Mouse (Mus musculus) forebrain, embryonic 16.5 days (tissue): ENCODE results near the gene Exoc8. TPM values are rescaled to one million over a fixed set of nuclear protein-coding genes. Genes with fewer than 3 reads are reported as not detected.

Source experiments
- ATAC-seq: fragments of 200-750 bp; cut with Nextera tagmentation; 2 replicates; pipeline ENCODE4 v1.8.0; 2017; ENCODE audit warnings: mild to moderate bottlenecking, moderate library complexity
- H3K27ac ChIP-seq: fragments of 300-500 bp; sonication (generic); 2 replicates; pipeline ENCODE4 v1.5.1; 2014; ENCODE audit warnings: low read length, control low read depth
- H3K27me3 ChIP-seq: fragments of 300-500 bp; sonication (generic); replicated peaks from 2 replicates; pipeline ENCODE4 v1.6.1; 2014; ENCODE audit warnings: low read length; ENCODE audit not compliant: control insufficient read depth, insufficient read depth
- H3K36me3 ChIP-seq: fragments of 300-500 bp; sonication (generic); 2 replicates; pipeline ENCODE4 v1.6.1; 2014; ENCODE audit not compliant: control insufficient read depth, insufficient read depth
- H3K4me1 ChIP-seq: fragments of 300-500 bp; sonication (generic); replicated peaks from 2 replicates; pipeline ENCODE4 v1.6.1; 2014; ENCODE audit warnings: low read length; ENCODE audit not compliant: control insufficient read depth, insufficient read depth
- H3K4me2 ChIP-seq: fragments of 300-500 bp; sonication (generic); 2 replicates; pipeline ENCODE4 v1.6.1; 2014; ENCODE audit warnings: mild to moderate bottlenecking, low read length, control low read depth
- H3K4me3 ChIP-seq: fragments of 300-500 bp; sonication (generic); replicated peaks from 2 replicates; pipeline ENCODE4 v1.5.1; 2014; ENCODE audit warnings: mild to moderate bottlenecking, low read length, control low read depth
- H3K9ac ChIP-seq: fragments of 300-500 bp; sonication (generic); replicated peaks from 2 replicates; pipeline ENCODE4 v1.6.1; 2014; ENCODE audit warnings: low read depth, low read length, control low read depth
- H3K9me3 ChIP-seq: fragments of 300-500 bp; sonication (generic); 2 replicates; pipeline ENCODE4 v1.6.1; 2016; ENCODE audit warnings: low read length; ENCODE audit not compliant: control insufficient read depth
- WGBS: fragments of 180-500 bp; shearing (Covaris S2); extraction: QIAGEN DNeasy Blood & Tissue Kit; methylation state at CpG from one replicate; pipeline ENCODE4 v1.1.7; 2014; 5-methylcytosine and 5-hydroxymethylcytosine counted together
- polyA plus RNA-seq: library from polyadenylated mRNA; unstranded; fragments of >200 nt; fragmentation: Nextera tagmentation; extraction: Ambion mirVana; gene quantifications from 2 replicates; pipeline ENCODE4 v1.2.1, GENCODE M21; 2015

Gene Exoc8
- polyA plus RNA-seq, 1 experiment from 2014 or later: 15.0 TPM

DNA sequence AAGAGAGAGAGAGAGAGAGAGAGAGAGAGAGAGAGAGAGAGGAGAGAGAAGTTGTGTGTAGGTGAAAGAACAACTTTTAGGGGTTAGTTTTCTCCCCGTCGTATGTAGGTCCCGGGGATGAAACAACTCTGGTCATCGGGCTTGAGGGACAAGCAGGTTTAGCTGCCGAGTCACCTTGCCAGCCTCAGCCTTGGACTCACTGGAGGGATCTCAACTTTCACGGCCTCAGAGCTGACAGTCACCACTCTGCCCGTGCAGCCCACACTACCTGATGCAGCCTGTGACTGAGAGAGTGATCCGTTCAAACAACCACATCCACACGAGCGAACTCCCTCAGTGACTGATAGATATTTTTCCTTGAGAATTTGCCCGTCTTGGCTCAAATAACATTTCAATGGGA lies 31.5 kb upstream of the Exoc8 start:
- WGBS: 91% methylated on average over 11 of the region's 11 CpGs
- no peak overlapping the region for H3K9ac ChIP-seq

DNA sequence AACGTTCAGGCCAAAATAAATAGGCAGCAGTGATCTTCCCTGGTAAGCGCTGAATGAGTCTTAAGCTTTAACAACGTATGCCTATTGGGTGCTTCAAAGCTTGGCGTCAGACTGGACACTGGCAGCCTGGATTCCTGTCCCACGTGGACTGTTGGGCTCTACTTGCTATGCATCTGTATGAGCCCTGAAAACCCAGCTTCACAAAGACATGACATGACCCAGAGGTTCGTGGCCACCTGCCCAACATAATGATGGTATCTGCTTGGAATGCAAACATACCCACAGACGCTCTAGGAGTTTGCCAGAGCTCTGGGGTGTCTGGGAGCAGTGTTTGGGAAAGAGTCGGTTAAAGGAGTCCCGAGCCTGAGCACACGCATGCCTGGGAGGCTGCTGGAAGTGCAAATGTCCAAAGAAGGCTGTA lies 28.9 kb upstream of the Exoc8 start:
- no peaks in the 10 kb centered on the region for H3K27me3 ChIP-seq
- H3K4me1 ChIP-seq: peaks cover 5% of the 10 kb centered on the region; the same call in 1 of the 2 replicates
- no peak overlapping the region for H3K9ac ChIP-seq
- H3K4me2 ChIP-seq: no peak overlapping the region
- H3K9me3 ChIP-seq: no peaks in the 10 kb centered on the region
- no peak overlapping the region for H3K4me3 ChIP-seq
- 71% methylated on average over 10 of the region's 10 CpGs for WGBS
- no peak overlapping the region for H3K27ac ChIP-seq
- ATAC-seq: peak; percentile 28; the same call in 1 of the 2 replicates
- H3K36me3 ChIP-seq: no peaks in the 10 kb centered on the region

More for the DNA sequence above, 31.5 kb upstream of the Exoc8 start:
- no peaks in the 10 kb centered on the region for H3K27me3 ChIP-seq
- H3K9me3 ChIP-seq: no peaks in the 10 kb centered on the region
- no peak overlapping the region for H3K4me2 ChIP-seq
- ATAC-seq: no peak
- H3K4me1 ChIP-seq: peaks cover 3% of the 10 kb centered on the region; the same call in 1 of the 2 replicates
- no peaks in the 10 kb centered on the region for H3K36me3 ChIP-seq
- no peak overlapping the region for H3K4me3 ChIP-seq
- no peak overlapping the region for H3K27ac ChIP-seq

DNA sequence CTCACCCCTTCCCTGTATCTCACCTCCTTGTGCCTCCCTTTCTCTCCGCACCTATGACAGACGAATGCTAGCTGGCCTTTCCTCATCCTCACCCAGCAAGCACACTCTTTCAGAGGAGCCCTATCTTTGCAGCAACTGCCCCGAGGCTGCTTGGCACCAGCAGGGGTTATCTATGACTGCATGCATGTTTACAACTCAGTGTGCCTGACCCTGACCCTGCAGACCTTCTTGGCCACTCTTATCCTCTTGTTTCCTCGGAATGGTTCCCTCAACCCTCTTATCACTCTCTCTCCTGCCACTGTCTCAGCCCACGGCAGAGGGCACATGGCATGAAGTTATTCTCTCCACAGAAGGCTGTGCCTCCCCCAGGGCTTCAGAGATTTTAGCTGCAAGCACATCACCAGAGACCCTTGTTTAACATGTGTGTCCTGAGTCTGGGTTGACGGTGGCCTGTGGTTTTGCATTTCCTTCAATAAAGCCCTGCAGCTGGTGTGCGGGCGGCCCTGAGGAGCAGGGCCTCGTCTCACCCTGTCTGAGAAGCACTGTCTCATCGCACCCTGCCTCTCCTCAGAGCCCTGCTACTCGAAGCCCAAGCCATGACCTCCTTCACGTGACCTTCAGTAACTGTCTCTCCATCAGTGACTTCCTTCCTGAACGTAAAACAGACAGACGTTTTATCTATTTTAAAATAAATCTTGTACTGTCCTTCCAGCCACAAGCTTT lies 28.2 kb upstream of the Exoc8 start:
- ATAC-seq: no peak
- no peak overlapping the region for H3K4me2 ChIP-seq
- H3K9ac ChIP-seq: no peak overlapping the region
- no peak overlapping the region for H3K27ac ChIP-seq
- H3K27me3 ChIP-seq: no peaks in the 10 kb centered on the region
- 93% methylated on average over 14 of the region's 14 CpGs for WGBS
- H3K4me3 ChIP-seq: no peak overlapping the region
- H3K36me3 ChIP-seq: no peaks in the 10 kb centered on the region
- H3K4me1 ChIP-seq: peaks cover 5% of the 10 kb centered on the region; the same call in 1 of the 2 replicates
- H3K9me3 ChIP-seq: no peaks in the 10 kb centered on the region

DNA sequence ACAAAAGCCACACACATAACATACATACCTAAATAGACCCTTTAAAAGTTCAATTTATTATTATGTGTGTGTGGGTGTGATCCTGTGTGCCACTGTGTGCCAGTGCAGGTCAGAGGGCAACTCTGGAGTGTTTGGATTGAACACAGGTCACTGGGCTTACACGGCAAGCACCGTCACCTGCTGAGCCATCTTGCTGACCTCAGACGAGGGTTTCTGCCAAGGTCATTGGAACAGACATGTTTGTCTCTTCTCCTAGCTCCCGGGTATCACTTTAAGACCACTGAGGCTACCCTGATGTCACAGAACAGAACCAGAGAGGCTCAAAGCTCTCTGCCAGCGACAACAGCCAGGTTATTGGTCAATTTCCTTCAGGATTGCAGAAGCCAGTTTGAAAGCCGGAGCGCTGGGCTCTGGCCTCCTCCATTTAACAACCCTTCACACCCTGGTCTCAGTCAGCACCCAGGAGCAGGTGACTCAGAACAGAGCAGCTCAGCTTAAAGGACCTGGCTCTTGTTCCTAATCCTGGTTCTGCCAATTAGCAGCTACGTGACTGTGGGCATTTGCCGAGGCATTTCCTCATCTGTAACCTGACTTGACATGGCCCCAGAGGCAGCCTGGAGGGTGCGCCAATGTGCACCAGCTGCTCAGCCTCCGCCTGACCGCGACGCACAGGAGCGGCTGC lies 26.6 kb upstream of the Exoc8 start:
- no peak overlapping the region for H3K27ac ChIP-seq
- peaks cover 3% of the 10 kb centered on the region; the same call in 1 of the 2 replicates for H3K4me1 ChIP-seq
- H3K9me3 ChIP-seq: no peaks in the 10 kb centered on the region
- H3K4me2 ChIP-seq: no peak overlapping the region
- no peaks in the 10 kb centered on the region for H3K27me3 ChIP-seq
- no peak overlapping the region for H3K4me3 ChIP-seq
- no peaks in the 10 kb centered on the region for H3K36me3 ChIP-seq
- H3K9ac ChIP-seq: no peak overlapping the region
- no peak for ATAC-seq
- WGBS: 85% methylated on average over 15 of the region's 15 CpGs

DNA sequence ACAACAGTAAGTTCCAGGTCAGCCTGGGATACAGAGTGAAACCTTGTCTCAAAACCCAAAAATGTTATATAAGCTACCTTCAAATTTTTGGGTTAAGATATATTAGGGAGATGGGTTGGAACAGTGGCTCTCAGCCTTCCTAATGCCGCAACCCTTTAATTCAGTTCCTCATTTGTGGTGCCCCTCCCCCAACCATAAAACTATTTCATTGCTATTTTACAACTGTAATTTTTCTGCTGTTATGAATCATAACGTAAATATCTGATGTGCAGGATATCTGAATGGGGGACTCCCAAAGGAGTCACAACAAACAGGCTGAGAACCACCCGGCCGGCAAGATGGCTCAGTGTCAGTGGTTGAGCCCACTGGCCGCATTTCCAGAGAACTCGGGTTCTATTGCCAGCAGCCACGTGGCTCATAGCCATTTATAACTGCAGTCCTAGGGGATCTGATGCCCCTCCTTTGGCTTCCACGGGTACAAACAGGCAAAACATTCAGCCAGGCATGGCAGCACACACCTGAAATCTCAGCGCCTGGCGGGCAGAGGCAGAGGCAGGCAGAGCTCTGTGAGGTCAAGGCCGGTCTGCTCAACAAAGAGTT lies 25.1 kb upstream of the Exoc8 start:
- no peaks in the 10 kb centered on the region for H3K9me3 ChIP-seq
- no peaks in the 10 kb centered on the region for H3K27me3 ChIP-seq
- no peak overlapping the region for H3K27ac ChIP-seq
- no peak overlapping the region for H3K4me3 ChIP-seq
- H3K4me1 ChIP-seq: peaks cover 7% of the 10 kb centered on the region
- no peak overlapping the region for H3K9ac ChIP-seq
- no peaks in the 10 kb centered on the region for H3K36me3 ChIP-seq
- no peak overlapping the region for H3K4me2 ChIP-seq
- WGBS: 83% methylated on average over 11 of the region's 11 CpGs
- ATAC-seq: no peak

DNA sequence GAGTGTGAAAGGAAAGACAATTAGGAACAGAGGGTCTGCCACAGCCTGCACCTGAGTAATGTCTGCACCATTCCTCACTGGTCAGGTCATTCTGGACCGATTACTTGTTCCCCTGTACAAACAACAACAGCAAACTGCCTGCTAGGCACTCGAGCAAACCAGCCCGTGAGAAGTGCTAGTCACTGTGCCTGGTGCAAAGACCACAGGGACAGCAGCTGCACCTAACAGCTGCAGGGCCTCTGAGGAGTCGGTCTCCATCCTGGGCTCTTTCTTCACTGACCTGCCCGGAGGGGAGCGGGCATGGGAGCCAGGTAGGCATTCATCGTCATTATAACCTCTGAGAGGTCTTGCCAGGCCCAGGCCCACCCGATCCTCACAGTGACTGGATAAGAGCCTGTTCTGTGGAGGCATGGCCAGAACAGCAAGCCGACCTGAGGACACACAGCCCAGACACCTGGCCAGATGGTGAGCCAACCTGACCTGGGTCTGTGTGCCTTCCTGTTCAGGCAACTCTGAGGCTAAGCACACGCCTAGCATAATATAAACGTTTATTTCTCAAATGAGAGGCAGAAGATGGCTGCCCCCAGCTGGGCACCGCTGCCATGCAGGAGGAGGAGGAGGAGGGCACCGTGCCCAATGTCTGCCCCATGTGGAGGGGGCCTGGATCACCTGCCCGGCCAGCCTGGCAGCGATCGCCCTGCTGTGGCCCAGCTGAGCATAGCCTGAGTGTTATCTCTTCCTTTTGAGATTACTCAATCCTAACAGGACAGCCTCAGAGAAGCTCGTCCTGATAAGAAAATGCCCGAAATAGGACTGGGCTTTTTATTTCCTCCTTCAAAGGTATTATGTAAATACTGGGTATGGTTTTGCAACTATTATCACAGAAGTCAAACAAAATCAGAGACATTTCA lies 24.1 kb upstream of the Exoc8 start:
- Histone ChIP-seq H3K4me1 (peaks cover 7% of the 10 kb centered on the region), H3K9ac (no peak overlapping the region), H3K4me3 (no peak overlapping the region), H3K4me2 (no peak overlapping the region), H3K27ac (no peak overlapping the region), H3K9me3 (no peaks in the 10 kb centered on the region), H3K27me3 (no peaks in the 10 kb centered on the region), H3K36me3 (no peaks in the 10 kb centered on the region)
- WGBS: 83% methylated on average over 18 of the region's 18 CpGs
- no peak for ATAC-seq

DNA sequence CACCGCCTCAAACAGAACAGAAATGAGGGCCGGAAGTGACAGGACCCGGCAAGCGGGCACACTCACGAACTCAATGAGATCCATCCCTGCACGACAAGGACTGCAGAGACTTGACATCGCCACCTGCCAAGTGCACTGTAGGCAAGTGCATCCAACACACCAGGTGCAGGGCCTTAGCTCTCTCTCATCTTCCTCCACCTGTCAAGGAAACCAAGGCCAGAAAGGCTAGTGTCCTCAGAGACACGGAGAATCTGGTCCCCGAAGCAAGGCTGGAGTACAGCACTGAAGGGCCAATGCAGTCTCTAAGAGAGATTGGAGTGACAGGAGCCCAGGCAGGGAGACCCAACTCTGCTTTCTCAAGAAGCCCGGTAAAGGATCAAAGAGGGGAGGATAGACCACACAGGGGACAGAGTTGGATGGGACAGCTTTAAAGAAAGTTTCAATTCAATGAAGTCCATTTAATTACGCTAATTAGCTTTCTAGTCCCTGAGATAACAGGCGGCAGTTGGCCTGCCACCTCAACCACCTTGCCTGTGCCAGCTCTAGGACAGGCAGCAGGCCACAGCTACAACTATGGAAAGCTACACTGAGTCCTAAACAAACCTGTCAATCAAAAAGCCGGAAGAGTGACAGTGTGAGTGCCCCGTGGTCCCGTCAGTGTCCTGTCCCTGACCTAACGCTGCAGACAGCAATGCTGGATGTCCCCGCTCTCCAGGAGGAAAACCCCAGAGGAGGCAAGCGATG lies 20.4 kb upstream of the Exoc8 start:
- 74% methylated on average over 18 of the region's 18 CpGs for WGBS
- H3K27ac ChIP-seq: no peak overlapping the region
- no peaks in the 10 kb centered on the region for H3K27me3 ChIP-seq
- H3K4me2 ChIP-seq: no peak overlapping the region
- H3K4me1 ChIP-seq: peaks cover 7% of the 10 kb centered on the region; the same call in 1 of the 2 replicates
- H3K36me3 ChIP-seq: peaks cover 22% of the 10 kb centered on the region
- no peak overlapping the region for H3K9ac ChIP-seq
- H3K9me3 ChIP-seq: peaks cover 2% of the 10 kb centered on the region; the same call in 1 of the 2 replicates
- no peak overlapping the region for H3K4me3 ChIP-seq
- no peak for ATAC-seq

DNA sequence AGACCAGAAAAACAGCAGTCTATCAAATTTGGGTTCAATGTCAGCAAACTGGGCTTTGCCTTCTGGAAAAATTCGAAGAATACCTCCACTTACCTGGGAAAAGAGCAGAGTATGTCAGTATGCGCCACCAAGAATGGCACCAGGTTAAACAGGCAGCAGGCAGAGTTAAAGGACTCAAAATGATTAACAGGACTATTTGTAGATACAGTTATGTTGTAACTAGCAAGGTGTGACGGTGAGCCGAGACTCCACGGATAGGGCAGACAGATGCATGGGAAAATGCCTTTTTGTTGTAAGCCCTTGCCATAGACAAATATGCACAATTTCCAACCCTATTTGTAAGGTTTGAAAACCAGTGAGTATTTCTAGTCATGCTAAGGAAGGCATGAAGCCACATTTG lies 16.6 kb upstream of the Exoc8 start:
- no peak for ATAC-seq
- H3K27ac ChIP-seq: no peak overlapping the region
- H3K9me3 ChIP-seq: peaks cover 2% of the 10 kb centered on the region; the same call in 1 of the 2 replicates
- whole genome bisulfite sequencing: 98% methylated on average over 5 of the region's 5 CpGs
- no peak overlapping the region for H3K9ac ChIP-seq
- peaks cover 4% of the 10 kb centered on the region; the same call in 1 of the 2 replicates for H3K4me1 ChIP-seq
- no peaks in the 10 kb centered on the region for H3K27me3 ChIP-seq
- peaks cover 33% of the 10 kb centered on the region for H3K36me3 ChIP-seq
- H3K4me2 ChIP-seq: no peak overlapping the region
- H3K4me3 ChIP-seq: no peak overlapping the region
